Mouse (Mus musculus) midbrain, embryonic 14.5 days (tissue): ENCODE data around the gene Dusp16. TPM values are rescaled to one million over a fixed set of nuclear protein-coding genes. Genes with fewer than 3 reads are reported as not detected.
A peak's percentile ranks its signal among the peaks of the same experiment; 100 is the strongest.

ENCODE experiments used
- ATAC-seq: fragments of 200-750 bp; cut with Nextera tagmentation; 2 replicates; pipeline ENCODE4 v1.8.0; 2017; ENCODE audit warnings: moderate number of reproducible peaks, moderate library complexity; ENCODE audit not compliant: low FRiP score, low TSS enrichment
- DNase-seq: peaks from one replicate; pipeline ENCODE4 v3.0.0-alpha.2; 2015
- H3K27ac ChIP-seq: fragments of 300-500 bp; sonication (generic); replicated peaks from 2 replicates; pipeline ENCODE4 v1.5.1; 2014; ENCODE audit warnings: mild to moderate bottlenecking, low read depth, low read length, moderate library complexity
- H3K27me3 ChIP-seq: fragments of 300-500 bp; sonication (generic); 2 replicates; pipeline ENCODE4 v1.6.1; 2014; ENCODE audit warnings: low read length, control low read depth, mixed read lengths; ENCODE audit not compliant: control insufficient read depth, insufficient read depth
- H3K36me3 ChIP-seq: fragments of 300-500 bp; sonication (generic); 2 replicates; pipeline ENCODE4 v1.6.1; 2014; ENCODE audit warnings: low read length, control low read depth; ENCODE audit not compliant: control insufficient read depth, insufficient read depth
- H3K4me1 ChIP-seq: fragments of 300-500 bp; sonication (generic); 2 replicates; pipeline ENCODE4 v1.6.1; 2014; ENCODE audit warnings: mild to moderate bottlenecking, antibody characterized with exemption, low read length, control low read depth; ENCODE audit not compliant: control insufficient read depth, insufficient read depth
- H3K4me2 ChIP-seq: fragments of 300-500 bp; sonication (generic); 2 replicates; pipeline ENCODE4 v1.6.1; 2014; ENCODE audit warnings: mild to moderate bottlenecking, low read length, moderate library complexity
- H3K4me3 ChIP-seq: fragments of 300-500 bp; sonication (generic); replicated peaks from 2 replicates; pipeline ENCODE4 v1.5.1; 2014; ENCODE audit warnings: low read depth, low read length
- H3K9ac ChIP-seq: fragments of 300-500 bp; sonication (generic); replicated peaks from 2 replicates; pipeline ENCODE4 v1.6.1; 2014; ENCODE audit warnings: mild to moderate bottlenecking, low read length, moderate library complexity
- H3K9me3 ChIP-seq: fragments of 300-500 bp; sonication (generic); 2 replicates; pipeline ENCODE4 v1.6.1; 2016; ENCODE audit warnings: low read length, control low read depth, mixed read lengths; ENCODE audit not compliant: control insufficient read depth
- WGBS: fragments of 180-500 bp; shearing (Covaris S2); extraction: QIAGEN DNeasy Blood & Tissue Kit; methylation state at CpG from one replicate; pipeline ENCODE4 v1.1.7; 2014; 5-methylcytosine and 5-hydroxymethylcytosine counted together
- polyA plus RNA-seq: library from polyadenylated mRNA; unstranded; fragments of >200 nt; fragmentation: Nextera tagmentation; extraction: Ambion mirVana; gene quantifications from 2 replicates; pipeline ENCODE4 v1.2.1, GENCODE M21; 2014

Gene Dusp16
- 4.2 and 5.5 TPM in 2 replicates for polyA plus RNA-seq

- Histone ChIP-seq H3K4me1 (no peaks in the 10 kb centered on the region), H3K4me2 (peak within 1 kb of the TSS; percentile 88), H3K27ac (peak within 1 kb of the TSS; percentile 73), H3K36me3 (no peaks in the 10 kb centered on the region), H3K9ac (peak within 1 kb of the TSS; percentile 76), H3K9me3 (no peaks in the 10 kb centered on the region), H3K27me3 (no peaks in the 10 kb centered on the region; the same call in 1 of the 2 replicates), H3K4me3 (peak within 1 kb of the TSS; percentile 63)
- under 1% methylated on average over 99 of the region's 108 CpGs for WGBS
- DNase-seq: peak; percentile 91
- peak; percentile 84 for ATAC-seq
These were observed at the start of gene Dusp16 for GRCm38 (mm10) chr6:134792141-134793045. Gene Dusp16 (minus strand): TSS chr6:134792625.

DNA sequence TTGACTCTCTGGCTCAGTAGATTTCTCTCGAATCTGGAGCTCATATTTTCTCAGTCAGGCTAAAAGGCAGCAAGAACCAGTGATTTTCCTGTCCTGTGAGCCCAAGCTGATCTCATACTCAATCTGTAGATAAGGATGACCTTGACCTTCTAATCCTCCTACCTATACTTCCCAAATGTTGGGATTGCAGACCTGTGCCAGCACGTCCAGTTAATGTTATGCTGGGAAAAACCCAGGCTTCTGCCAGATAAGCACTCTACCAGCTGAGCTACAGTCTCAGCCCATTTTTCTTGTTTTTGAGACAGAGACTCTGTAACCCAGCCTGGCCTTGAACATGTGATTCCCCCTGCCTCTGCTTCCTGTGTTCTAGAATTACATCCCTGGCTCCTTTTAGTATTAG is 47.9 kb upstream of the Dusp16 start:
- Histone ChIP-seq H3K27ac (no peak overlapping the region), H3K4me2 (no peak overlapping the region), H3K27me3 (no peaks in the 10 kb centered on the region), H3K9ac (no peak overlapping the region), H3K4me3 (no peak overlapping the region), H3K9me3 (no peaks in the 10 kb centered on the region), H3K36me3 (no peaks in the 10 kb centered on the region), H3K4me1 (no peaks in the 10 kb centered on the region)
- DNase-seq (no peak), ATAC-seq (no peak)
- WGBS: 70% methylated on average over 2 of the region's 2 CpGs

- Histone ChIP-seq H3K4me1 (no peaks in the 10 kb centered on the region), H3K4me2 (no peak overlapping the region), H3K9ac (no peak overlapping the region), H3K9me3 (no peaks in the 10 kb centered on the region), H3K27ac (no peak overlapping the region), H3K27me3 (no peaks in the 10 kb centered on the region), H3K4me3 (no peak overlapping the region), H3K36me3 (no peaks in the 10 kb centered on the region)
- DNase-seq: no peak
- no peak for ATAC-seq
- 94% methylated on average over 4 of the region's 4 CpGs for WGBS
These were observed 45.7 kb upstream of the Dusp16 start for GRCm38 (mm10) chr6:134838111-134838510.

GRCm38 (mm10) chr6:134834585-134835251 is 42.3 kb upstream of the Dusp16 start:
- no peak overlapping the region for H3K4me3 ChIP-seq
- no peak overlapping the region for H3K27ac ChIP-seq
- DNase-seq: no peak
- WGBS: 85% methylated on average over 9 of the region's 9 CpGs
- H3K9me3 ChIP-seq: no peaks in the 10 kb centered on the region
- no peak overlapping the region for H3K4me2 ChIP-seq
- H3K27me3 ChIP-seq: no peaks in the 10 kb centered on the region
- ATAC-seq: no peak
- H3K4me1 ChIP-seq: peaks cover 6% of the 10 kb centered on the region; the same call in 1 of the 2 replicates
- H3K9ac ChIP-seq: 0 out of 2 replicates have a peak overlapping the region, but pooled peaks have one; percentile 9
- no peaks in the 10 kb centered on the region for H3K36me3 ChIP-seq

- Histone ChIP-seq H3K9me3 (no peaks in the 10 kb centered on the region), H3K27me3 (no peaks in the 10 kb centered on the region), H3K27ac (peak overlapping the region; percentile 91; the same call in 1 of the 2 replicates), H3K4me2 (peak overlapping the region; percentile 82), H3K4me1 (peaks cover 10% of the 10 kb centered on the region; the same call in 1 of the 2 replicates), H3K4me3 (peak overlapping the region; percentile 80), H3K9ac (peak overlapping the region; percentile 68), H3K36me3 (no peaks in the 10 kb centered on the region)
- ATAC-seq (no peak), DNase-seq (no peak)
- WGBS: 4% methylated on average over 10 of the region's 10 CpGs
These were observed 38.4 kb upstream of the Dusp16 start for GRCm38 (mm10) chr6:134830776-134831175.

GRCm38 (mm10) chr6:134829786-134830700 is 37.6 kb upstream of the Dusp16 start, which contains the start of gene Crebl2:
Gene Crebl2 (plus strand): TSS chr6:134830154.
- H3K4me1 ChIP-seq: peaks cover 10% of the 10 kb centered on the region; the same call in 1 of the 2 replicates
- WGBS: under 1% methylated on average over 58 of the region's 58 CpGs
- DNase-seq (peak; percentile 100), ATAC-seq (peak; percentile 96)
- peak within 1 kb of the TSS; percentile 91 for H3K27ac ChIP-seq
- H3K27me3 ChIP-seq: no peaks in the 10 kb centered on the region
- H3K9me3 ChIP-seq: no peaks in the 10 kb centered on the region
- no peaks in the 10 kb centered on the region for H3K36me3 ChIP-seq
- peak within 1 kb of the TSS; percentile 69 for H3K9ac ChIP-seq
- peak within 1 kb of the TSS; percentile 80 for H3K4me3 ChIP-seq
- H3K4me2 ChIP-seq: peak within 1 kb of the TSS; percentile 82

GRCm38 (mm10) chr6:134822844-134823243 is 30.4 kb upstream of the Dusp16 start:
- DNase-seq (no peak), ATAC-seq (no peak)
- no peak overlapping the region for H3K9ac ChIP-seq
- H3K4me3 ChIP-seq: no peak overlapping the region
- no peak overlapping the region for H3K4me2 ChIP-seq
- WGBS: 64% methylated on average over 10 of the region's 10 CpGs
- no peak overlapping the region for H3K27ac ChIP-seq
- no peaks in the 10 kb centered on the region for H3K4me1 ChIP-seq
- H3K36me3 ChIP-seq: no peaks in the 10 kb centered on the region
- H3K27me3 ChIP-seq: no peaks in the 10 kb centered on the region
- H3K9me3 ChIP-seq: no peaks in the 10 kb centered on the region

GRCm38 (mm10) chr6:134820411-134820810 is 28.0 kb upstream of the Dusp16 start:
- ATAC-seq (no peak), DNase-seq (no peak)
- Histone ChIP-seq H3K9me3 (no peaks in the 10 kb centered on the region), H3K4me1 (no peaks in the 10 kb centered on the region), H3K9ac (no peak overlapping the region), H3K27me3 (no peaks in the 10 kb centered on the region), H3K4me3 (no peak overlapping the region), H3K4me2 (no peak overlapping the region), H3K27ac (no peak overlapping the region), H3K36me3 (no peaks in the 10 kb centered on the region)
- WGBS: 68% methylated on average over 6 of the region's 6 CpGs
